Mouse (Mus musculus): ENCODE results near the gene Ppp1cc. TPM values are rescaled to one million over a fixed set of nuclear protein-coding genes. Genes with fewer than 3 reads are reported as not detected.
"Not testable (repeated sequence)": the region's sequence is repeated elsewhere in the genome, so short reads cannot be mapped to it uniquely, and the experiment has no call there.

Gene Ppp1cc
- total RNA-seq, 4 experiments from 2014 or later = 98.9 to 113 (median 108) TPM

DNA sequence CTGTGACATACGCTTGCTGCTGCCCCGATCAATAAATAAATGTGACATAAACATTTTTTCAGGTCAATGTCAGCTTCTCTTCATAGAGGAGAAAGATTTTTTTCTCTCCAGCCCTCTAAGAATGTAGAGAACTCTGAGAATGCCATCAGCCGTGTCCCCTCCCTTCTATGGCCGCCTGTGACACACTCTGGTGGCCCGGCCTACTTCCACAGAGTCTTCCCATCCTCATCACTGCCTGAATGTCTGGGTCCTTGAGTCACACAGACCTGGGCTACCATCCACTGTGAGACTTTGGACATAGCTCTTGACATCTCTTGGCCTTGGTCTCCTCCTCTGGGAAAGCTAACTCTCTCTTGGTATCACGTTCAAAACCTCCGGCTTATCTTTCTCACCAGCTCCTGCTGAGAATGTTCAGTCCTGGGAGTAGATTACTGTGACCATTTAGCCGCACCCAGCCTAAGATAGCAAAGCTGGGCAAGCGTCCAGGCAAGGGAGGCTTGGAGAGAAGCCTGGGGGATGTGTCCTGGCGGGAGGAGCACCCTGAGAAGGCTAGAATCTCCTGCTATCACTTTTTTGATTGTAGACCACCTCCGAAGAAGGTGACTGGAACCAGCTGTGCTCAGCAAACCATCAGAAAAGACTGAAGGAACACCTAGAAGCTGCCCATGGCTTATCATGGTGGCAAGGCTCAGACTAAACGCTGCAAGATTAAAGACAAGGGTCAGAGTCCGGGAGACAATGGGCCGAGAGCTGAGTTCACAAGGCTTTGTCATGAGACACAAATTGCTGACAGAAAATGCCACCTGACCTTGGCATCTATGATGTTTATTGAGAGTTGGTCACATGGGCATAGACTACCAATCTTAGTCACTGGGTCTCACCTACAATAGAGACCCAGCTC is 21.3 kb upstream of the Ppp1cc start:
- peak; percentile 68 for DNase-seq (ENCODE audit: low spot score)

DNA sequence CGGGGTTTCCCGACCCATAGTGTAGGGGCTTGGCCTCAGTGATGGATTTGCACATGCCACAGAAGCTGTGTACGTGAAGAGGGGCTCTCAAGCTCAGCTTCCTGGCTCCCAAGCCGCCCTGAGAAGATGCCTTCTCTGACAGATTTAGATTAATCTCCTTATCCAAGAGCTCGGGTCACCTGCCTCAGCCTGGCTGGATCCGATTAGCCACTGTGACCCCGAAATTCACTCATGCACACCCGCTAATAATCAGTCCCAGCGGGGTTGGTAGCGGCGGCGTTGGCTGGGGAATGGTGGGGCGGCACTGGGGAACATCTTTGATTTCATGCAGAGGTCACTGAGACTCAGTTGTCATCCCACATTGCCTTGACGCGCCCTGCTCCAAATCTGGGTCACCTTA is 19.2 kb upstream of the Ppp1cc start:
- DNase-seq (ENCODE audit: low spot score) = no peak

DNA sequence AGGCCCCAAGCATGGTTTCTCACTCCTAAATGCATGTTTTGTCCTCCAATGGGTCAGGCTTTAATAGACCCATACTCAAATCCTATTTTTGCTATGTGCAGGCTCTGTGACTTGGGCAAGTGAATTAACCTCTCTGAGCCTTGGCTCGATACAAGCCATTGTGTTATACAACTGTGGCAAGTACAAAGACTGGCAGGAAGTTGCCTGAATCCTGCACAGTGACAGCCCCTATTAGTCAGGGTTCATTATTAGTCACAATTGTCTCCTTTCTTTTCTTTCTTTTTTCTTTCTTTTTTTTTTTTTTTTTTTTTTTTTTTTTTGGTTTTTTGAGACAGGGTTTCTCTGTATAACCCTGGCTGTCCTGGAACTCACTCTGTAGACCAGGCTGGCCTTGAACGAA is 18.3 kb upstream of the Ppp1cc start:
- DNase-seq (ENCODE audit: low spot score) = not testable (repeated sequence)

DNA sequence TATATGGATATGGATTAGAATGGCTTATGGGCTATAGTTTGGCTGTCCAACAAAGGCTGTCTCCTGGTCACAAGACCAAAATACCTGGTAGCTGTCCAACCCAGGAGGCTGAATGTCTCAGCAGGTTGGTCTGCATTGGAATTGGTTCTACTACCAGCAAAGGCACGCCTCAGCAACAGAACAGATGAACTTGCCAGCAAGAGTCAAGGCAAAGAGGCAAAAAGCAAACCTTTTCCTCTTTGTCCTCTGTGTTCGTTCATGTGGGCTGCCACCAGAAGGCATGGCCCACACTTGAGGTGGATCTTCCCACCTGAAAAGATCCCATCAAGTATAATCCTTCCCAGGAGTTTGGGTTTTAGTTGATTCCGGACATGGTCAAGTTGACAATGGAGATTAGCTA is 17.4 kb upstream of the Ppp1cc start, which contains the start of gene Ccdc63:
TSS of gene Ccdc63 (minus strand) at position 101 of the 400 bp plus-strand sequence.
- DNase-seq (ENCODE audit: low spot score) = no peak

DNA sequence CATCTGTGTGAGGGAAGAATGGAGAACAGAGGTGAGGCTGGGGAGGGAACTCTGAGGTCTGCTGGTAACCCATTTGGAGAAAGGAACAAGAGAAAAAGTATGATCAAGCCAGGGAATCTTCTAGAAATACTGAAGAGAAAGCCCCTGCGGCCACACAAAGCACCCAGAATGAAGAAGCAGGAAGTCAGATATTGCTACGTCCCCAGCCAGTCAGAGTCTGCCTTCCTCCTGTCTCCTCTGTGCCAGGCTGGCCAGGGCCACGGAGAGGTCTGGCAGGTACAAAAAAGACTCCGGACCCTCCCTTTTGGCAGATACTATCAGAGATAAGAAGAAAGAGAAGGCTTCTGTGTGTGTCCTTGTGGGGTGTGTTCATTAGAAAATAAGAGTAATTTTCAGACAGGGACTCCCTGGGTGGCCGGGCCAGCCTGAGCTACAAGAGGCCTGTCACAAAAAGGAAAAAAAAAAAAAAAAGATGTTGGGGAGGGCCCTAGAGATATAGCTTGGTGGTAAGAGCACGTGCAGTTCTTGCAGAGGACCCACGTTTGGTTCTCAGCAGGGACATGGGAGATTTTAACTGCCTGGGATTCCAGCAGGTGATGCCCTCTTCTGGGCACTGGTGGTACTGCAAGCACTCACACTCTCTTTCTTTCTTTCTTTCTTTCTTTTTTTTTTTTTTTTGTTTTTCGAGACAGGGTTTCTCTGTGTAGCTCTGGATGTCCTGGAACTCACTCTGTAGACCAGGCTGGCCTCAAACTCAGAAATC is 15.7 kb upstream of the Ppp1cc start:
- no peak for DNase-seq (ENCODE audit: low spot score)

DNA sequence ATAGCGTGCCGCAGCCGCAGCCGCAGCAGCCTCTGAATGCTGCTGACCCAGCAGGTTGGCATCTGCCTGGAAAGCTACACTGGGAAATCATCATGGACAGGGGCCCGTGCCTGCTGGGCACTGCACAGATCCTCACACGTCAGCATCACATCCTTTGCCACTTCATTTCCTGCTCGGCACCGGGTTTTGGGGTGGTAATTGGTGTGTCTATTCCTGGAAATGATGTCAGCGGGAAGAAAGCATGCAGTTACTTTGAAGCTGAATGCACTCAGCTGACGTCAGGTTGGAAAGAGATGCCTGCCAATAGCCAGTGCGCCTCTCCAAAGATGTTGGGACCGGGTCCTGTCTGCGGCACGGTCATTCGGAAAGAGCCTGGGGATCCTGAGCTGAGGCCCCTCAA is 14.5 kb upstream of the Ppp1cc start:
- peak; percentile 85 for DNase-seq (ENCODE audit: low spot score)

DNA sequence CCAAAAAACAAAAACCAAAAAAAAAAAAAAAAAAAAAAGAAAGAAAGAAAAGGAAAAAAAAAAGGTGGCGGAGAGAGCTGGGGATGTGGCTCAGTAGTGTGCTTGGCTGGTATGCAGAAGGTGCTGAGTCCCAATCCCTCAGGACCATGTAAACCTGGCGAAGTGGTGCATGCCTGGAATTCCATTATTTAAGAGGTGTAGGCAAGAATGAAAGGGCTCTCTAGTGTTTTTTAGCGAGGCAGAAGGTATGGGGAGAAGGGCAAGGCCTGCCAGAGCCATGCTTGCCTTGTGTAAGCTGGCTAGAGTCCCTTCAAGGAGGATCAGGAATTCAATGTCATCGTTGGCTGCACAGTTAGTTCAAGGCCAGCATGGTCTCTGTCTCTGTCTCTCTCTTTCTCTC is 13.3 kb upstream of the Ppp1cc start:
- DNase-seq (ENCODE audit: low spot score) = no peak

DNA sequence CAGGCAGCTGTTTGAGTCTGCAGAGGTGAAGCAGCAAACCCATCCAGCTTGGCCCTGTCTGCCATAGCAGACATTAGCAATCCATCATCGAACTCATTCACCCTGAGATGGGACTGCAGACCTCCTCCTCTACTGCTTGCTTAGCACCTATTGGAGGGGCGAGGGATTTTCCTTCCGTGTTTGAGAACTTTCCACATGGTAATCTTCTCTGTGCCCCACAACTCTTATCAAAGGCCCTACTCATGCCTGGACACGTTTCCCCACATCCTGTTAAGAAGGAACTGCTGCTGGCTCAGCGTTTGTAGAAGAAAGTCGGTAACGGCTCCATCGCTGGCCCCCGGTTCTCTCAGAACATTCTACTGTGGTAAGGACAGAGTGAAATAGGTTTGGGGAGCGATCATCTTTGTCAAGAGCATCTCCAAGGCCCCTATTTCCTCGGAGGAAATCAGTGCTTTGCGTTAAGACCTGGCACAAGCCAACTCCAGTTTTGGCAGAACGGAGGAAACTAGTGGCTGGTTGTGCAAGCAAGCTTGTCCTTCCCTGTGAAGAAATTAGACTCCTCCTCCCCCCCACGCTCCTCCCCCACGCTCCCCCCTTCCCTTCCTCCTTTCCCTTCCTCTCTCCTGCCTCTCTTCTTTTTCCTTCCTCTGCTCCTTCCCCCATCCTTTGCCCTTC is 12.6 kb upstream of the Ppp1cc start:
- DNase-seq (ENCODE audit: low spot score) = peak; percentile 74

DNA sequence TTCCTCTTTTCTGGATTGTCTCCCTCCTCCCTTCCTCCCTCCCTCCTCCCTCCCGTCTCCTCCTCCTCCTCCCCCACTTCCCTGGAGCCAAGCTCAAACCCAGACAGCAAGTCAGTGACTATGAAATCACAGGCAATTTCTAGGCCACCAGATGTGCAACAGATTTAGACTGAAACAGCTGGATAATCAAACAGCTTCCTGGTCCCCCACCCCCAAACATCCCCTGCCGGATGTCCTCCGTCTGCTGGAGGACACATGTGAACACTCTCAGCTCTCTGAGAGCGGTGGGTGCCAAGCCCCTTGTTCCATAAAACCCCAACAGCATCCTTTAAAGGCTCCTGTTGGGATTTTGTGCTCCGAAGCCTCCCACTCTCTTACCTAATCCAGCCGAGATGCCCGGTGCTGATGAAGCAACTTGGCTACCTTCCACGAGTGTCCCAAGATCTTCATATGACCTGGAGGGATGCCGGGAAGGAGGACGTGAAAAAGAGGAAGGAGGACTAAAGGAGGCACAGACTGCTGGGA is 12.0 kb upstream of the Ppp1cc start:
- peak; percentile 85 for DNase-seq (ENCODE audit: low spot score)

DNA sequence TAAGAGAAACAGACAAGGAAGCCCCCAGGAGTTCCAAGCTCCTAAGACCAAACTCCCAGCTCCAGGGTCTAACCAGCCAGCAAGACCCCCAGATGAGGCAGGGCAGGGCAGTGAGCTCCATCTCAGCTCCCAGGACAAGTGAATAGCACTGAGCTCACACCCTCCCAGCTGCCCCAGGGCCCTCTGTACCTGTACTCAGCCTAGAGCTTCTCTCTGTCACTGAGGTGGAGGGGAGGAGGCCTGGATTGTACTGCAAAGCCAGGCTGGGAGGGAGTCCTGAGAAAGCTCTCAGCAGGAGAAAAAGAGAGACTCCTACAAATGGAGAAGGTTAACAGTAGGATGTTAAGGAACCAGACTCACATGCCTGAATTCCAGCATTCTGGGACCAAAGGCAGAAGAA is 11.5 kb upstream of the Ppp1cc start:
- no peak for DNase-seq (ENCODE audit: low spot score)

DNA sequence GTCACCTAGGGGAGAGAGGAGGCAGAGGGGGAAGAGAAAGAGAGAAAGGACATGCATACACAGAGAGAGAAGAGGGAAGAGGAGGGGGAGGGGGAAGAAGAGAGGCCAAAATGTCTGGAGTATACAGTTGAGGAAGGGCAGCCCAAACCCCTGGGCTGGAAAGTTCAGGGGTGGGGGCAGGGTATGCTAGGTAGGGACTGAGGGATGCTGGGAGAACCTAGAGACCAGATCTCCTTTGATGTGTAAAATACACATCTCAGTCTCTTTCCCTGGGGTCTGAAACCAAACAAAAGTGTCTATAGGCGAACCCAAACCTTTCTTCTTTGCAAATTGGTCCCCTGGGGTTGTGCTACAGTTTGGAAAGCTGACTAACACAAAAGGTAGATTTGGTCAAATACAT is 10.0 kb upstream of the Ppp1cc start:
- no peak for DNase-seq (ENCODE audit: low spot score)

DNA sequence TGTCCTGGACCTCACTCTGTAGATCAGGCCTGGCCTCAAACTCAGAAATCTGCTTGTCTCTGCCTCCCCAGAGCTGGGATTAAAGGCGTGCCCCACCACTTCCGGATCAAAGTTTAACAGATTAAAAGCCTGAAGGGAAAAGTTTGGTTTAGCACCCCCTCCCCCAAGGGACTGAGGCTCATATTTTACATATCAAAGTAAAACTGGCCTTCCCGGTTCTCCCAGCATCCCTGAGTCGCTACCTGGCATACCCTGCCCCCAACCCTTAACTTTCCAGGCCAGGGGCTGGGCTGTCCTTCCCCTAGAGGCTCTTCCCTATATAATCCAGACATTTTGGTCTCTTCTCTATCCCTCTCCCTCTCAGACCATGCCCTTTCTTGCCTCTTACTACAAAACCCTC is 8.8 kb upstream of the Ppp1cc start:
- DNase-seq (ENCODE audit: low spot score) = no peak

DNA sequence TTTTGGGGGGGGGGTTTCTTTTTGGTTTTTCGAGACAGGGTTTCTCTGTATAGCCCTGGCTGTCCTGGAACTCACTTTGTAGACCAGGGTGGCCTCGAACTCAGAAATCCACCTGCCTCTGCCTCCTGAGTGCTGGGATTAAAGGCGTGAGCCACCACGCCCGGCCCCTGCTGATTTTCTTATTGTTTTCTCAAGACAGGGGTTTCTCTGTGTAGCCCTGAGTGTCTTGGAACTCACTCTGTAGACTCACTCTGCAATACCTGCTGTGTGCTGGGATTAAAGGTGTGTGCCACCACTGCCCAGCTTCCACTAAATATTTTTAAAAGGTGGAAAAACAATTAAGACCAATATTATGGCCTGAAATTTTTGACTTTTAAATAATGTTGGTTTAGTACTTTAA is 5.6 kb upstream of the Ppp1cc start:
- not testable (repeated sequence) for DNase-seq (ENCODE audit: low spot score)

DNA sequence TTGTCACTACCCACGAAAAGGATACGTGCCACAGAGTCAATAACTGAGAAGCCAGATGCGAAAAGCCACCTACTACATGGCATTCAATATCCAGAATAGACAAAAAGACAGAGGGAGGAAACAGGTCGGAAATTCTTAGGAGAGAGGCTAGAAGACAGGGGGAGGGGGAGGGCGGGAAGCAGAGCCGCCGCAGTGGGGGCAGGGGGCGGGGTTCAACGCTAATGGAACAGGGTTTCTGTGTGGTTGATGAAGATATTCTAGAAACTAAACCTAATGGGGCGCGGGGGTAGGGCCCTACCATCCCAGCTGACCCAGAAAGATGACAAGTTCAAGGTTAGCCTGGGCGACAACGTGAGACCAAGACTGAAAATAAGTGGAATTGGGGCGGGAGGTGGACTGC is 4.1 kb upstream of the Ppp1cc start:
- no peak for DNase-seq (ENCODE audit: low spot score)

DNA sequence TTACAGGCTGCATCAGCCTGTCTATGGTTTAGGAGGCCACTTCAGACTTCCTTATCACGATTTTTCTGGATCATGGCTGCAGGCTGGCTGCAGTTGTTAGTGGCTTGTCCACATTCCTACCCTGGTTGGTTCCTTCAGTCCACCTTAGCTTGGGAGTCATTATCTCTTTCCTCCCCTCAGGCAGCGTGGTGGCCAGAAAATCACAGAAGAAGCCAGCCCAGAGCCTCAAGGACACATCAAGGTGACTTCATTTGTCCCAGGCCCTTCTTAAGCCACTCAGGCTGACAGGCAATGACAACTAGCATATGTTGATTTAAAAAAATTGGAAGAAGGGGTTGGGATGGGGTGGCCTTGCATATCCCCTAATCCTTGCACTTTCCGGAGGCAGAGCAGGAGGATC is 3.3 kb upstream of the Ppp1cc start:
- DNase-seq (ENCODE audit: low spot score) = no peak

DNA sequence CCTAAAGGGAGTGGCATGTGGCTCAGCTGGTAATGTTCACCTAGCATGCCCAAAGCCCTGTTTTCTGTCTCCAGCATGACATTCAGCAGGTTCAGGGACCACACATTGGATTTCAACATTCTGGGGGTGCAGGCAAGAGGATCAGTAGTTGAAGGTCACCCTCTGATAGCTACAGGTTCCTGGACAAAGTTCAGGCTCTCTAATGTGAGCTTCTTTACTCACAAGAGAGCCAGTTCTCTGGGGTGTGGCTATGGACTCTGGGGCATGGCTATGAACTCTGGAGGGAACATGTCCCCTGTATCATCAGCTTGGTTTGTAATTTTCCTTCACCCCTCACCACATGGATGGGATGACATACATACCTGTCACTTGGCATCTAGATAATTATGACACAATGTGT is 2.5 kb upstream of the Ppp1cc start:
- DNase-seq (ENCODE audit: low spot score) = no peak

DNA sequence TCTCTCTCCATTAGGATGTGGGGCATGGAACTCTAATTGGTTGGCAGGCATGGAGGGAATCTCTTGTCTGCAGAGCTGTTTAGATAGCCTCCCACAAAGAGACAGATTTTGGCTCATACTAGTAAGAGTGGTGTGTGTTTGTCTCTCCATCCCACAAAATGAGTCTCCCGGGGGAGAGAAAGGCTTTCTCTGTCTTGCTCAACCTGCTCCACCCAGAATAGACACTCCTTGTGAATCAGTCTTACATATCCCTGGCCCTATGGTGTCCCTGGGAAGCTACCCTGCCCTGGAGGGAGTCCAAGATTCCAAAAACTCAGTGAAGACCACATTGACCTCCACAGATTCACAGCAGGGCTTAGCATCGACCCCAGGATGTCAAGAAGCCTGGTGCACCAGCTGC is 1.6 kb upstream of the Ppp1cc start:
- DNase-seq (ENCODE audit: low spot score) = no peak

DNA sequence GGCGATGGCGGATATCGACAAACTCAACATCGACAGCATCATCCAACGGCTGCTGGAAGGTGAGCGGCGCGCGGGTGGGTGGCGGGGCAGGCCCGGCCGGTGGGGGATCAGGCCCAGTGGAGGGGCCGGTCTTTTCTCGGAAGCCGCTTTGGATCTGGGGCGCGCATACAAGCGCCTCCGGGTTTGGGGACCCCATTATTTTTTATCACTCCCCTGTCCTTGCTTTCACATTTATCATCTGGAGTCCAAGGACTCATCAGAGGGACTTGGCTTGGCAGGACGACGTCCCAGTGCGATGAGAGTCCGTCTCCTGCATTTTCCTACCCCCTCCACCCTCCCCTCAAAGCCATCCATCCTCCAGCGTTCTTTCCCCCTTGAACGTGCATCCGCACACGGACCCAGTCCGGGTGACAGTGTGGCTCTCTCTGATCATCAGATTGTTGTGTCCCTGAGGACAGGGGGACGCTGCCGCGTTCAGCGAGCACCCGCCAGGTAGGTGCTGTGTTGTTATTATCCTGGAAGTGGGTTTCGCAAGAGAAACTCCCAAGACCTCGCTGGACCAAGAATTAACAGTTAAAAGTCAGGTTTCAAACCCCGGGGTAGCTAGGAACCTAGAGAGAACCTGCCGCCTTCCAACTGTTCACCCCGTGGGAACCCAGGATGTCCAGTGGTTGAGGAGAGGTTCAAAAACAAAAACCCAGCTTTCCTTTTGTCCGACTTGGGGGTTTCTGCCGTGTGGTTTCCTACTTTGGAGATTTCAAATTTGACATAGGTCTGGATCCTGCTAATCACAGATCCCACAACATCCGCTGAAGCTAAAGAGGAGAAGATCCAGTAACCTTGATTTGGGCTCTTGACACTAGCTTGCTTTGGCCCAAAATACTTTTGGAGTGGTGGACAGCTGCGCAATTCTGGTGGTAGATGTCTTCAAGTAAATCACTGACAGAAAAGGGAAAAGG is 758 bp downstream of the Ppp1cc start:
- DNase-seq (ENCODE audit: low spot score) = no peak

DNA sequence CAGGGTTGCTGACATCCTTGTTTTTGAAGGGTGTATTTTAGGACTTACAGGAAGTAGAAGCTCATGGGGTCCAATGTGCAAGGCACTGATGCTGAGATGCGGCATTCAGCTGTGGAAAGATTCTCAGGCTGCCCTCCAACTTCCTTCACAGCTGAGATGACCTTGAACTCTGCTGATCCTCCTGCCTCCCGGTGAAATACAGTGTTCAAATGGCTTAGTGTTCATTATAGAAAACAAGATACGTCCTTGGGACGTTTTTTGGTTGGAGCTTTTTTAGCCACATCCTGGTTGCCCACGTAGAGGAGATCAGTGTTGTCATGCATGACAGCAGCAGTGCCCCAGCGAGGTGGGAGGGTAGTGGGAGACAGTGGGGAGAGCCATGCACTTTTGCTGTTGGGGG is 5.1 kb downstream of the Ppp1cc start:
- DNase-seq (ENCODE audit: low spot score) = no peak

DNA sequence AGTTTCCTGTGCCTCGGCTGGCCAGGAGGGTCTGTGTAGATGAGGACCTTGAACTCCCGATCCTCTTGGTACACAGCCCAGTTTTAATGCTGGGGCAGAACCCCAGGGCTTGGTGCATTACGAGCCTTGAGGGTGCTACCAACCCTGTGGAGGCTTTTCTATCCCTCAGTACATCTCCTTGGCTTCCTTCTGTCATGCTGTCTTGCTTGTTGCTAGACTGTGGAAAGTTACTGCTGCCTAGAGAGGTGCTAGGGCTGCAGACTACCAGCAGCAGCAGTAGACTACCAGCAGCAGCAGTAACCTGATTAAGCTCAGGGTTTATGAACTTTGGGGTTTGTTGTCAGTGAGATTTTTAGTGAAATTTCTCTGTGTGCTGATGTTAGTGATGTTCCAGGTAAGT is 5.9 kb downstream of the Ppp1cc start:
- DNase-seq (ENCODE audit: low spot score) = no peak

All from heart, adult 8-10 months (tissue).